Mouse (Mus musculus): Measurements from ENCODE around the gene Slc12a7. TPM values are rescaled to one million over a fixed set of nuclear protein-coding genes. Genes with fewer than 3 reads are reported as not detected.

Gene Slc12a7
- polyA plus RNA-seq, 1 experiment = 6.0 TPM

- Histone ChIP-seq H3K27ac (ENCODE audit: insufficient read depth, low read length) (no peak overlapping the region), H3K4me1 (ENCODE audit: control insufficient read depth, insufficient read depth, low read length) (no peaks in the 10 kb centered on the region), H3K4me3 (ENCODE audit: insufficient read depth, low read length) (no peak overlapping the region)
- TF ChIP-seq POLR2A (IDR thresholded peaks at IDR 0.05; ENCODE audit: extremely low read depth, insufficient read depth, low read length) (no peak), CTCF (IDR thresholded peaks at IDR 0.05; ENCODE audit: extremely low read depth, insufficient read depth, low read length) (peak; percentile 83)
These were observed 89.4 kb downstream of the Slc12a7 start for GRCm38 (mm10) chr13:73822187-73822800.

GRCm38 (mm10) chr13:73823711-73824110, 90.8 kb downstream of the Slc12a7 start:
- TF ChIP-seq CTCF (IDR thresholded peaks at IDR 0.05; ENCODE audit: extremely low read depth, insufficient read depth, low read length) (no peak), POLR2A (IDR thresholded peaks at IDR 0.05; ENCODE audit: extremely low read depth, insufficient read depth, low read length) (no peak)
- H3K4me3 ChIP-seq (ENCODE audit: insufficient read depth, low read length) = no peak overlapping the region
- H3K4me1 ChIP-seq (ENCODE audit: control insufficient read depth, insufficient read depth, low read length) = no peaks in the 10 kb centered on the region
- H3K27ac ChIP-seq (ENCODE audit: insufficient read depth, low read length) = no peak overlapping the region

GRCm38 (mm10) chr13:73827243-73827642, 94.3 kb downstream of the Slc12a7 start:
- H3K4me1 ChIP-seq (ENCODE audit: control insufficient read depth, insufficient read depth, low read length) = no peaks in the 10 kb centered on the region; the same call in 1 of the 2 replicates
- no peak for TF ChIP-seq CTCF (IDR thresholded peaks at IDR 0.05; ENCODE audit: extremely low read depth, insufficient read depth, low read length)
- TF ChIP-seq POLR2A (IDR thresholded peaks at IDR 0.05; ENCODE audit: extremely low read depth, insufficient read depth, low read length) = no peak
- H3K27ac ChIP-seq (ENCODE audit: insufficient read depth, low read length) = no peak overlapping the region
- no peak overlapping the region for H3K4me3 ChIP-seq (ENCODE audit: insufficient read depth, low read length)

- Histone ChIP-seq H3K4me1 (ENCODE audit: control insufficient read depth, insufficient read depth, low read length) (no peaks in the 10 kb centered on the region; the same call in 1 of the 2 replicates), H3K4me3 (ENCODE audit: insufficient read depth, low read length) (no peak overlapping the region), H3K27ac (ENCODE audit: insufficient read depth, low read length) (no peak overlapping the region)
- TF ChIP-seq CTCF (IDR thresholded peaks at IDR 0.05; ENCODE audit: extremely low read depth, insufficient read depth, low read length) (peak; percentile 80), POLR2A (IDR thresholded peaks at IDR 0.05; ENCODE audit: extremely low read depth, insufficient read depth, low read length) (no peak)
These were observed 98.6 kb downstream of the Slc12a7 start for GRCm38 (mm10) chr13:73831486-73831885.

GRCm38 (mm10) chr13:73833809-73834208, 100.9 kb downstream of the Slc12a7 start:
- TF ChIP-seq CTCF (IDR thresholded peaks at IDR 0.05; ENCODE audit: extremely low read depth, insufficient read depth, low read length) (no peak), POLR2A (IDR thresholded peaks at IDR 0.05; ENCODE audit: extremely low read depth, insufficient read depth, low read length) (no peak)
- H3K4me1 ChIP-seq (ENCODE audit: control insufficient read depth, insufficient read depth, low read length) = no peaks in the 10 kb centered on the region; the same call in 1 of the 2 replicates
- no peak overlapping the region for H3K4me3 ChIP-seq (ENCODE audit: insufficient read depth, low read length)
- no peak overlapping the region for H3K27ac ChIP-seq (ENCODE audit: insufficient read depth, low read length)

- Histone ChIP-seq H3K4me3 (ENCODE audit: insufficient read depth, low read length) (no peak overlapping the region), H3K4me1 (ENCODE audit: control insufficient read depth, insufficient read depth, low read length) (no peaks in the 10 kb centered on the region; the same call in 1 of the 2 replicates), H3K27ac (ENCODE audit: insufficient read depth, low read length) (no peak overlapping the region)
- TF ChIP-seq CTCF (IDR thresholded peaks at IDR 0.05; ENCODE audit: extremely low read depth, insufficient read depth, low read length) = no peak
- no peak for TF ChIP-seq POLR2A (IDR thresholded peaks at IDR 0.05; ENCODE audit: extremely low read depth, insufficient read depth, low read length)
These were observed 102.9 kb downstream of the Slc12a7 start for GRCm38 (mm10) chr13:73835791-73836190.

- Histone ChIP-seq H3K27ac (ENCODE audit: insufficient read depth, low read length) (no peak overlapping the region), H3K4me3 (ENCODE audit: insufficient read depth, low read length) (no peak overlapping the region), H3K4me1 (ENCODE audit: control insufficient read depth, insufficient read depth, low read length) (no peaks in the 10 kb centered on the region; the same call in 1 of the 2 replicates)
- TF ChIP-seq CTCF (IDR thresholded peaks at IDR 0.05; ENCODE audit: extremely low read depth, insufficient read depth, low read length) (no peak), POLR2A (IDR thresholded peaks at IDR 0.05; ENCODE audit: extremely low read depth, insufficient read depth, low read length) (no peak)
These were observed 103.6 kb downstream of the Slc12a7 start for GRCm38 (mm10) chr13:73836491-73836890.

- Histone ChIP-seq H3K4me3 (ENCODE audit: insufficient read depth, low read length) (no peak overlapping the region), H3K4me1 (ENCODE audit: control insufficient read depth, insufficient read depth, low read length) (no peaks in the 10 kb centered on the region), H3K27ac (ENCODE audit: insufficient read depth, low read length) (no peak overlapping the region)
- no peak for TF ChIP-seq POLR2A (IDR thresholded peaks at IDR 0.05; ENCODE audit: extremely low read depth, insufficient read depth, low read length)
- TF ChIP-seq CTCF (IDR thresholded peaks at IDR 0.05; ENCODE audit: extremely low read depth, insufficient read depth, low read length) = no peak
These were observed 104.8 kb downstream of the Slc12a7 start for GRCm38 (mm10) chr13:73837708-73838107.

- Histone ChIP-seq H3K4me1 (ENCODE audit: control insufficient read depth, insufficient read depth, low read length) (no peaks in the 10 kb centered on the region), H3K27ac (ENCODE audit: insufficient read depth, low read length) (no peak overlapping the region), H3K4me3 (ENCODE audit: insufficient read depth, low read length) (no peak overlapping the region)
- no peak for TF ChIP-seq POLR2A (IDR thresholded peaks at IDR 0.05; ENCODE audit: extremely low read depth, insufficient read depth, low read length)
- TF ChIP-seq CTCF (IDR thresholded peaks at IDR 0.05; ENCODE audit: extremely low read depth, insufficient read depth, low read length) = no peak
These were observed 106.2 kb downstream of the Slc12a7 start for GRCm38 (mm10) chr13:73839137-73839548.

- TF ChIP-seq POLR2A (IDR thresholded peaks at IDR 0.05; ENCODE audit: extremely low read depth, insufficient read depth, low read length) = no peak
- no peak for TF ChIP-seq CTCF (IDR thresholded peaks at IDR 0.05; ENCODE audit: extremely low read depth, insufficient read depth, low read length)
- Histone ChIP-seq H3K4me1 (ENCODE audit: control insufficient read depth, insufficient read depth, low read length) (no peaks in the 10 kb centered on the region), H3K27ac (ENCODE audit: insufficient read depth, low read length) (no peak overlapping the region)
These were observed 106.8 kb downstream of the Slc12a7 start for GRCm38 (mm10) chr13:73839740-73840139.

More at GRCm38 (mm10) chr13:73839740-73840139, 106.8 kb downstream of the Slc12a7 start:
- H3K4me3 ChIP-seq (ENCODE audit: insufficient read depth, low read length) = no peak overlapping the region
